Mouse (Mus musculus): ENCODE measurements around the gene Pex1. TPM values are rescaled to one million over a fixed set of nuclear protein-coding genes. Genes with fewer than 3 reads are reported as not detected.
"Not testable (repeated sequence)": the region's sequence is repeated elsewhere in the genome, so short reads cannot be mapped to it uniquely, and the experiment has no call there.

The Pex1 gene
- polyA plus RNA-seq (2012; rRNA removed) = 13.8 and 13.9 TPM in 2 replicates

DNA sequence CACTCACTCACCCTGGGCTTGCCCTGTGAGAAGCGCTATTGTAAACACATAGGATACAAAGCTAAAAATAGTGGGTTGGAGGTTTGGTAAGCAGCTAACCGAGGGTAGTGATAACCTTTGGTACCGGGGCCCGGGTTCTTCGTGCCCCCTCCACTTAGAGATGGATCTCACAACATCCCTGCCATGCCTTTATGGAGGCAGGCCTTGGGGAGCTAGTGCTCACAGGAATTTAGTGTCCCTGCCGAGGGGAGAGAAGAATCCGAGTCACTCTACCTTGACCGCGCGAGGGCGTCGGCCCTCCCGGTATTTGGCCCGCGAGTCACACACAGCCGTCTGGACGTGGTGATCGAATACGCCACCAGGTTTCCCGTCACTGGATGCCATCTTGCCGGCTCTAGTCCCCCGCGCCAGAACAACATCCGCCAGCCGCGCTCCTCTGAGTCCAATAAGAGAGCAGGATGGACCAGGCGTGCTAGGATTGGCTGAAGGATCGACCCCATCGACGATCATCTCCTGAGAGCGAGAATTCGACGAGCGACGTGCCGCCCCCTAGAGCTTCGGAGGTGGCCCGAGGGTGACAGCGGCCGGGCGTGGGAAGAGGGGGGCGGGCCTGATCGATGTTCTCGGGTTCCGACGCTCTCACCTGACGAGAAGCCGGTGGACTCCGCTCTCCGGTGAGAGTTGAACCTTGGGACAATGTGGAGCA lies at the start of gene Pex1:
Gene Pex1, plus strand, starts transcription at position 374 of the 706 bp plus-strand sequence.
- peak; percentile 77 for DNase-seq (ENCODE audit: low spot score)

DNA sequence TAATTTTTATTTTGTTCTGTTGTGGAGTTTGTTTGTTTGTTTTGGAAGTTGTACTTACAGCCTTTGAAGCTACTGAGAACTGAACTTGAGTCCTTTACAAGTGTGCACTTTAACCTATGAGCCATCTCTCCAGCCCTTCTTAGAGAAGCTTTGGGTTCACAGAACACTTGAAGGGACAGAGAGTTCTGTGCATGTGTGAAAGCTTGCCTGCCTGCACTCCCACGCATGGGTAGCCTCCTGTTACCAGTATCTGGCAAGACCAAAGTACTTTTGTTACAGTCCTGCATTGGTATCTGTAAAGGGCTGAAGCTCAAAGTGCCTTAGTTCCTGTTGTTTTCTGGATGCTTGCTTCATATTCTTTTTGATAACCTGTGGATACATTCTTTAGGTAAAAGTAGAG lies 49.6 kb upstream of the Pex1 start:
- no peak for DNase-seq (ENCODE audit: low spot score)

- DNase-seq (ENCODE audit: low spot score) = no peak
Measured at GRCm38 (mm10) chr5:3551481-3551880, 44.4 kb upstream of the Pex1 start.

- no peak for DNase-seq (ENCODE audit: low spot score)
Measured at GRCm38 (mm10) chr5:3554198-3554597, 41.7 kb upstream of the Pex1 start.

GRCm38 (mm10) chr5:3571266-3571665 lies 24.6 kb upstream of the Pex1 start, which contains the start of gene 1700109H08Rik:
Gene 1700109H08Rik, plus strand, starts transcription at chr5:3571566.
- DNase-seq (ENCODE audit: low spot score) = no peak

DNA sequence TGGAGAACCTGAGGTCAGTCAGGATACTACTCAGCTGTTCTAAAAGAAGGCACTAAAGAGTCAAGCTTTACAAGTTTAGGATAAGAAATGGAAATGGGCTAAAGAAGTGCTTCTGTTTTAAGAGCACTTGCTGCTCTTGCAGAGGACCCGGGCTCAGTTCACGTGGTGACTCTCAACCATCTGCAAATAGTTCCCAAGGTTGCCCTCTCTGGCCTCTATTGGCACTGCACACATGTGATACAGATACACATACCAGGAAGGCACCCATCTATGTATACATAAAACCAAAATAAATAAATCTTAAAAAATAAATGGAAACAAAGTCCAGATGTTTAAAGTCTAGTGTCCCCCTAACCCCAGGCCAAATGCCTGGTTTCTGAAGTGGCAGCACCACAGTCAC lies 21.0 kb upstream of the Pex1 start:
- no peak for DNase-seq (ENCODE audit: low spot score)

GRCm38 (mm10) chr5:3577939-3578338 lies 17.9 kb upstream of the Pex1 start:
- no peak for DNase-seq (ENCODE audit: low spot score)

DNA sequence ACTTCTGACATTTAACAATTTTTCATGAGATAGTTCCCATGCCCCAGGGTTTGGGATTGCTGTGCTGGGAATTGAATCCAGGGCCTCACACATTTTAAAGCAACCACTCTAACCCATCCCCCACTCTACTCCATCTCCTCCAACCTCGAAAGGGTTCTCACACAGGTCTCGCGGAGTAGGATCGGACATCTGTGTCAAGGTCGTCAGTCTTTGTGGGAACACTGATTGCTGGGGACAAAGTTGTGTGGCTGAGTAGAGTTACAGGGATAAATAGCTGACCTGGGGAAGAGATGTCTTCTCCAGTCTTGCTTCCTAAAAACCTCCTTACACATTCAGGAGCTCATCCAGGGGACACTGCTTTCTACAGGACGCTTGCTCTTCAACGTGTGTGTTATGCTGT lies 16.8 kb upstream of the Pex1 start:
- DNase-seq (ENCODE audit: low spot score) = no peak

DNA sequence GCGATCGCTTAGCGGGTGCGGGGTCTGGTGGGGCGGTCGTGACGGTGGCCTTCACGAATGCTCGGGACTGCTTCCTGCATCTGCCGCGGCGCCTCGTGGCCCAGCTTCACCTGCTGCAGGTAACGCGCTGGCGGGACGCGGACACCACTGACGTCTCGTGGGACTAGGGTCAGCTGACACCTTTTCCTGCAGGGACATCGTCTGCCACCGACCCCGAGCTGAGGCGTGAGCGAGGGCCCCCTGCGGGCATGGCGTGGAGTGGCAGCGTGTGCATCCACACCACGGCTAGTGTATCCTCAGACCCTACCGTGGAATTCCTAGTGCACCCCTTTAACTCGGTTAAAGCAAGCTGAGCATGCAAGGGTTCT lies 517 bp downstream of the Pex1 start, which contains the start of gene Rbm48:
Gene Rbm48, minus strand, starts transcription at position 187 of the 368 bp plus-strand sequence.
- peak; percentile 74 for DNase-seq (ENCODE audit: low spot score)

DNA sequence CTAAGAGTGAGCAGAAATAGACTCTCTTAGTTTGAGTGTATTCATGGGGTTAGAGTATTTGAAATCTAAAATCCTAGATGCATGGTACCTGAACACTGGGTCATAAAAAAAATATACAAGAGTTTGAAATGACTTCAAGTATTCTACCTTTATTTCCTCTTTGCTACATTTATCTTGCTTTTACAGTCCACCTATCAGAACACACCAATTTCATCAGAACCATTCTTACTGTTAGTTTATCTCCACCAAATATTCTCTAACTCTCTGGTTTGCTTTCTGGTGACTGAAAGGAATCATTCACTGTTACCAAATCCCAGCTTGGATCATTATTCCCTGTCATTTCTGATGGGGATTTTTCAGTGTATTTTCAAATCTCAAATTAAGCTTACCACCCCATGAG lies 1.3 kb downstream of the Pex1 start:
- no peak for DNase-seq (ENCODE audit: low spot score)

GRCm38 (mm10) chr5:3598766-3599165 lies 2.9 kb downstream of the Pex1 start:
- DNase-seq (ENCODE audit: low spot score) = no peak

DNA sequence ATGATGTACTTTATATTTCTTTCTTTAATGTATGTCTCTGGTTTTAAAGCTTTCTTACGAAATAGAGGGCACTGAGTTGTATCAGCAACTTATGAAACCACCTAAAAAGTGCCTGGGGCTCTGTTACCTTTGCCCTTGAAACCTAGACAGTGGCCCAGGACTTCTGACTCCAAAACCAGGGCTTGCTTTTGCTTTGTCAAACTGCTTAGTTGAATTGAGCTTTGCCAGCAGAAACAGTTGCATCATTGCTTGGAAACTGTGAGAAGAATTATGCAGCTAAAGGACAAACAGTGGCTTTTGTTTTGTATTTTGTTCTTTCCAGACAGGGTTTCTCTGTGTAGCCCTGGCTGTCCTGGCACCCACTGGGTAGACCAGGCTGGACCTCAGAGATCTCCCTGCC lies 4.4 kb downstream of the Pex1 start:
- DNase-seq (ENCODE audit: low spot score) = no peak

GRCm38 (mm10) chr5:3600790-3601189 lies 4.9 kb downstream of the Pex1 start:
- DNase-seq (ENCODE audit: low spot score) = no peak

DNA sequence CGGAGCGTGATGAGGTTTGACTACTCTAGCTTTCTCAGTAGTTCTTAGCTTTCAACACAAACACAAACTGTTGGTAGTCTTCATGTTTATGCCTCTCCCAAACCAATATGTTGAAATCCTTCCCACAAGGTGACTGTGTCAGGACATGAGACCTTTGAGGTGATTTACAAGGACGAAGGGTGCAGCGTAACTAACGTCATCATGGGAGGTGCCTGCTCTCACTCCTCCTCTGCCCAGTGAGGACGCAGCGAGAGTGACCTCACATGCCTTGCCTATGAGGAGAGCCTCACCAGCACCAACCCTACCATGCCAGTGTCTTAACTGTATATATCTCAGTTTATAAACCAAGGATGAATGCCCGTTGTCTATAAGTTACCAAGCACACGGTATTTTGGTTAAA lies 11.2 kb downstream of the Pex1 start:
- DNase-seq (ENCODE audit: low spot score) = no peak

DNA sequence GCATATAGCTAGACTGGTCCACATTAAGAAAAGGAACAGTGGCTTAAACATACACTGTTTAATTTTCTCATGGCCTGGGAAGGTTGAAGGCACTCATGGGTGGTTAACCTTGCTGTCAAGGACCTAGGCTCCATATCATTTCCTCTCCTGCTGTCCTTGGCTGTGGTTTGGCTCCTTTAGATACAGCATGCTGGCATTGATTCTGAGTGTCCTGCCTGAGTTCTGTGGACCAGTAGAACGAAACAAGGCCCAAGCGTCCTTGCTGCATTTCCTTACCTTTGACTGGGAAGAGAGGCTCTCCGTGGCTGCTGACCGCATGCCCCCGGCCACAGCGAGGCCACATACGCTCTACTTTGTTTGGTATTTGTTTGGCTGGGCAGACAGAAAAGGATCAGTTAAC lies 13.4 kb downstream of the Pex1 start:
- DNase-seq (ENCODE audit: low spot score) = no peak

GRCm38 (mm10) chr5:3611835-3612234 lies 16.0 kb downstream of the Pex1 start:
- not testable (repeated sequence) for DNase-seq (ENCODE audit: low spot score)

- DNase-seq (ENCODE audit: low spot score) = no peak
Measured at GRCm38 (mm10) chr5:3620486-3620885, 24.6 kb downstream of the Pex1 start.

GRCm38 (mm10) chr5:3630055-3630454 lies 34.2 kb downstream of the Pex1 start:
- no peak for DNase-seq (ENCODE audit: low spot score)

DNA sequence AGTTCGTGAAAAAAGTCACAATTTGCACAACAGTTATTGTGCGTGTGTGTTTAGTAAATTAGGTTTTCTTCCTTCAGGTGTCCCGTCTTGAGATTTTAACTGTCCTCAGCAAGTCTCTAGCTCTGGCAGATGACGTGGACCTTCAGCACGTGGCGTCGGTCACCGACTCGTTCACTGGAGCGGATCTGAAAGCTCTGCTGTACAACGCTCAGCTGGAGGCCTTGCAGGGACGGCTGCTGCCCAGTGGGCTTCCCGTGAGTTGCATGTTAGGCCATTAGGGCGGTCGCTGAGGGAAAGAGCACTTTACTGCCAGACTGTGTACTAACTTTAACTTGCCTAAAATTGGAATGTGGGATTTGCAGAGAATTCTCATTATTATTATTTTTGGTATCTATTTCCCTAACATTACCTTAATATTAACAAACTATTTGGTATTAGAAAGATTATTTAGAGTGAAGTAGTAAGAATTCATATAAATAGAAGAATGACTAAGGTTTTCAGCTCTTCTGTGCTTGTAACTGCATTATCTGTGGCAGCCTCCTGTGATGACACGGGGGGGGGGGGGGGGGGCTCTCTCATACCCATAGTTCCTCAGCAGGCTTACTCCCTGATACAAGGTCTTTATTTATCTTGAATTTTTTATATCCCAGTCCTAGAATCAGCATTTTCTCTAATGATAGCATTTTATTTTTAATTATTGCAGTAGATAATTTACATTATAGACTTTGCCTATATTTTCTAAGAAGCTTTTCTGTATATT lies 35.8 kb downstream of the Pex1 start:
- DNase-seq (ENCODE audit: low spot score) = no peak

DNA sequence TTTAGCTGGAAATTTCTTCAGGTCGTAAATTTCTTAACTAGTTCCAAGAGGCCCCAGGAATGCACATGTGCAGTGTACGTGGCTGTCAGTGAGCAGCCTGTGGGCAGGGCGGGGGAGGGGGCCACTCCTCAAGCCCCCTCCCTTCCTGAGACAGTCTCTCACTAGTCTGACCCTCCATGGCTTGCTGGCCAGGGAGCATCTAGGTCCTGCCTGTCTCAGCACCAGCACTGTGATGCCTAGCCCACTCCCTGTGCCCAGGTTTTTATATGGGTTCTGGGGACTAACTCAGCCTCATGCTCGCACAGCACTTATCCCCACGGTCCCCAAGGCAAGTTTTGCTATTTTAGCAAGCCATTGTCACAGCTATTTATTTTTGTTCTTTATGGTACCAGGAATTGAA lies 36.4 kb downstream of the Pex1 start:
- no peak for DNase-seq (ENCODE audit: low spot score)

DNA sequence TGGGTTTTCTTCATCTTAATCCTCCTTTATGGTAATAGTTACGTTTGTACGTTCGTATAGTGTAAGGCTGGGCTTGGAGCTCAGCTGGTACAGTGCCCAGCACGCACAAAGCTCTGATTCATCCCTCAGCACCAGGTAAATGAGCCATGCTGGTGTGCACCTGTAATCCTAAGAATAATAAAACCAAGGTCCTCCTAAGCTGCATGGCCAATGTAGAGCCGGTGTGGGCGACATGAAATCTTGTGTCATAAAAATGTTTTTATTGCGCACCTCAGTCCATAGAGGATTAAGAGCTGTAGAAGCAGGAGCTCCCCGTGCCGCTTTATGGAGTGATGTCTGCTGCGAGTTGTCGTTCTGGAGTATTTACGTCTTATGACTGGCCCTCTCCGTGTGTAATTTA lies 37.4 kb downstream of the Pex1 start:
- no peak for DNase-seq (ENCODE audit: low spot score)

- no peak for DNase-seq (ENCODE audit: low spot score)
Measured at GRCm38 (mm10) chr5:3633951-3634350, 38.1 kb downstream of the Pex1 start.

DNA sequence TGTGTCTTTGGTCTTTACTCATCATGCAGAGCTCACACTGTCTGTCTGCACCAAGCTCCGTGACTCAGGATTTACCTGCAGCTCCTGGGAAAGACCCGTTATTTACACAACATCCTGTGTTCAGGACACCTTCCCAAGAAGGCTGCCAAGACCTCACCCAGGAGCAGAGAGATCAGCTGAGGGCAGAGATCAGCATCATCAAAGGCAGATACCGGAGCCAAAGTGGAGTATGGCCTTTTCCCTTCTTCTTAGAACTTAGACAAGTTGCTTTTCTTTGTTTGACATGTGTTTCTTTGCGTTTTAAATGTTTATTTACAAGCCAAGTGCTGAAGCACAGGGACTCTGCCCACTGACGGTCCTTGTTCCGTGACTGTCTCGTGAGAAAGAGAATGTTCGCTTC lies 39.4 kb downstream of the Pex1 start:
- no peak for DNase-seq (ENCODE audit: low spot score)

Measured in urinary bladder, adult 2 months (tissue).